Mouse (Mus musculus) limb, embryonic 12.5 days (tissue): ENCODE measurements around the gene Gm10842. TPM values are rescaled to one million over a fixed set of nuclear protein-coding genes. Genes with fewer than 3 reads are reported as not detected.

Source experiments
- ATAC-seq: fragments of 200-750 bp; cut with Nextera tagmentation; 2 replicates; pipeline ENCODE4 v1.8.0; 2017; ENCODE audit warnings: low read depth, moderate TSS enrichment; ENCODE audit not compliant: insufficient number of reproducible peaks, insufficient read depth, low FRiP score, low TSS enrichment
- H3K27ac ChIP-seq: fragments of 300-500 bp; sonication (generic); 2 replicates; pipeline ENCODE4 v1.5.1; 2016; ENCODE audit warnings: mild to moderate bottlenecking, moderate library complexity
- H3K27me3 ChIP-seq: fragments of 300-500 bp; sonication (generic); 2 replicates; pipeline ENCODE4 v1.6.1; 2016; ENCODE audit warnings: mild to moderate bottlenecking, moderate library complexity
- H3K36me3 ChIP-seq: fragments of 300-500 bp; sonication (generic); 2 replicates; pipeline ENCODE4 v1.6.1; 2016; ENCODE audit warnings: mild to moderate bottlenecking, moderate library complexity
- H3K4me1 ChIP-seq: fragments of 300-500 bp; sonication (generic); replicated peaks from 2 replicates; pipeline ENCODE4 v1.6.1; 2016
- H3K4me2 ChIP-seq: fragments of 300-500 bp; sonication (generic); 2 replicates; pipeline ENCODE4 v1.6.1; 2016; ENCODE audit warnings: mild to moderate bottlenecking, moderate library complexity
- H3K4me3 ChIP-seq: fragments of 300-500 bp; sonication (generic); replicated peaks from 2 replicates; pipeline ENCODE4 v1.5.1; 2016; ENCODE audit warnings: mild to moderate bottlenecking
- H3K9ac ChIP-seq: fragments of 300-500 bp; sonication (generic); replicated peaks from 2 replicates; pipeline ENCODE4 v1.6.1; 2016; ENCODE audit warnings: mild to moderate bottlenecking, moderate library complexity
- H3K9me3 ChIP-seq: fragments of 300-500 bp; sonication (generic); 2 replicates; pipeline ENCODE4 v1.6.1; 2016; ENCODE audit warnings: mild to moderate bottlenecking, moderate library complexity
- WGBS: fragments of 180-500 bp; shearing (Covaris S2); methylation state at CpG from one replicate; pipeline ENCODE4 v1.1.7; 2016; 5-methylcytosine and 5-hydroxymethylcytosine counted together
- polyA plus RNA-seq: library from polyadenylated mRNA; unstranded; fragments of >200 nt; fragmentation: Nextera tagmentation; extraction: Ambion mirVana; gene quantifications from 2 replicates; pipeline ENCODE4 v1.2.1, GENCODE M21; 2016

Gm10842 gene
- polyA plus RNA-seq, 1 experiment from 2014 or later = not detected

- Histone ChIP-seq H3K4me2 (peak overlapping the region; percentile 87), H3K27me3 (no peaks in the 10 kb centered on the region), H3K4me1 (peaks cover 22% of the 10 kb centered on the region), H3K36me3 (peaks cover 31% of the 10 kb centered on the region), H3K27ac (peak overlapping the region; percentile 96), H3K9me3 (no peaks in the 10 kb centered on the region), H3K9ac (peak overlapping the region; percentile 95), H3K4me3 (peak overlapping the region; percentile 94)
- WGBS = under 1% methylated on average over 35 of the region's 35 CpGs
- ATAC-seq = peak; percentile 44
These were observed 33.9 kb downstream of the Gm10842 start for GRCm38 (mm10) chr11:105180471-105181091.

DNA sequence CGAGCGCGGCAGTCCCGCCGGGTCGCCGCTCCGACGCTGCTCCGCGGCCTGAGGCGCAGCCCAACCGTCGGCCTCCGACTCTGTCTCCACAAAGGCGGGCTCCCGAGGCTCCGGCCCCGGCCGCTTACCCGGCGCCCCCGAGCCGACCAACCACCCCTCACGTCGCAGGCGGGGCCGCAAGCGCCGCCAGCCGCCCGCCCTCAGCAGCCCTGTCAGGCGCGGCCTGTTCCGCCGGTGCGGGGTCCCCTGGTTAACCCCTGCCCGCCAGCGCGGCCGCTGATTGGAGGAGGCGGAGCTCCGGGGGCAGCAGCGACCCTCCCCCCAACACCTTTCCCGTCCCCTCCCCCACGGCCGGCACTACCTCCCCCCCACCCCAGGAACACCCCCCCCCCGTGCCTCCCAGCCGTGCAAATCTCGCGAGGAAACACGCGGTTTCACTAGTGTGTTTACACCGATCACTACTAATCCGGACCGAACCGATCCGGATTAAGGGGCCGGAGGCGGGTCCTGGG lies 34.5 kb downstream of the Gm10842 start:
- ATAC-seq = peak; percentile 98
- H3K4me1 ChIP-seq = peaks cover 22% of the 10 kb centered on the region

GRCm38 (mm10) chr11:105181689-105182460 lies 35.2 kb downstream of the Gm10842 start:
- H3K27me3 ChIP-seq = no peaks in the 10 kb centered on the region
- peak; percentile 17; the same call in 1 of the 2 replicates for ATAC-seq
- H3K4me2 ChIP-seq = peak overlapping the region; percentile 65
- H3K4me1 ChIP-seq = peaks cover 22% of the 10 kb centered on the region
- peak overlapping the region; percentile 99 for H3K9ac ChIP-seq
- 1% methylated on average over 83 of the region's 89 CpGs for WGBS
- H3K4me3 ChIP-seq = peak overlapping the region; percentile 94
- peak overlapping the region; percentile 96 for H3K27ac ChIP-seq
- no peaks in the 10 kb centered on the region for H3K9me3 ChIP-seq
- peaks cover 43% of the 10 kb centered on the region for H3K36me3 ChIP-seq

More for the DNA sequence above, 34.5 kb downstream of the Gm10842 start:
- H3K27ac ChIP-seq = peak overlapping the region; percentile 96
- peaks cover 37% of the 10 kb centered on the region for H3K36me3 ChIP-seq
- H3K27me3 ChIP-seq = no peaks in the 10 kb centered on the region
- H3K9ac ChIP-seq = peak overlapping the region; percentile 99
- peak overlapping the region; percentile 94 for H3K4me3 ChIP-seq
- peak overlapping the region; percentile 87 for H3K4me2 ChIP-seq
- under 1% methylated on average over 53 of the region's 60 CpGs for WGBS
- no peaks in the 10 kb centered on the region for H3K9me3 ChIP-seq

DNA sequence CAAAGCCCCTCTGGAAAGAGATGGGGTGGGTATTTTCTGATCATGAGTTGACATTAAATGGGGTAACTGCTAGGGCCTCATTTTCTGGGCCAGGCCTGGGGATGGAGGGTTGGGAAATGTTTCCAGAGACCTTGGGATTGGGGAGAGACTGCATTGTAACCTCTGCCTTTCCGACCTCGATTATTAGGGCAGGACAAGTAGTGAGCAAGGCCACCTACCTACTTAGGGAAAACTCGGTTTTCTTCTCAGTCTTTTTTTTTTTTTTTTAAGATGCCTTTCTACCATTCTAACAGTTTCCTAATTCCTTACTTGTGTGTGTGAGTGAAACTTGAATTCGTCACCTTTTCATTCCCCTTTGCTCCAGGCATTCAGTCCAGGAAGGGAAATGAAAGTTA lies 35.8 kb downstream of the Gm10842 start:
- Histone ChIP-seq H3K4me1 (peaks cover 22% of the 10 kb centered on the region), H3K9me3 (no peaks in the 10 kb centered on the region), H3K4me2 (peak overlapping the region; percentile 65), H3K27ac (peak overlapping the region; percentile 96), H3K36me3 (peaks cover 39% of the 10 kb centered on the region), H3K27me3 (no peaks in the 10 kb centered on the region), H3K9ac (peak overlapping the region; percentile 99), H3K4me3 (peak overlapping the region; percentile 94)
- WGBS = 8% methylated on average over 4 of the region's 4 CpGs
- no peak for ATAC-seq

- Histone ChIP-seq H3K9ac (no peak overlapping the region), H3K27me3 (no peaks in the 10 kb centered on the region), H3K4me1 (peaks cover 16% of the 10 kb centered on the region), H3K36me3 (peaks cover 37% of the 10 kb centered on the region), H3K9me3 (no peaks in the 10 kb centered on the region), H3K4me3 (no peak overlapping the region), H3K27ac (no peak overlapping the region), H3K4me2 (no peak overlapping the region)
- no peak for ATAC-seq
- 87% methylated on average over 3 of the region's 3 CpGs for WGBS
These were observed 38.0 kb downstream of the Gm10842 start for GRCm38 (mm10) chr11:105184678-105185077.

DNA sequence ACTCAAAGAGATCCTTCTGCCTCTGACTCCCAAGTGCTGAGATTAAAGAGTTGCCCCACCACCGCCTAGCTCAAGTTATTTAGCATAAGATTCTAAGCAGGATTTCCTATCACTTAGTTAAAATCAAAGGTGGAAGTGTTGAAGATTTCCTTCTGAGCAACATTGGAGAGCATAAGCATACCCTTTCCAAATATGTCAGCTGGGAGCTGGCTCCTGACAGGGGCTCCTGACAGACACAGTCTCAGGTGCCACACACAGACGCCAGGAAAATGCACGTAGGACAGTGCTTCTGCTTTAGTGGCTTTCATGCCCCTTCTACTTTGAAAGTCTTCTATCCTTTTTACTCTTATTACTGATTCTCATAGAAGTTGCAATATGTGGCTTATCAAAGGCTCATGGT lies 45.5 kb downstream of the Gm10842 start:
- no peaks in the 10 kb centered on the region for H3K9me3 ChIP-seq
- no peak overlapping the region for H3K27ac ChIP-seq
- no peak for ATAC-seq
- no peaks in the 10 kb centered on the region for H3K4me1 ChIP-seq
- H3K4me3 ChIP-seq = no peak overlapping the region
- 94% methylated on average over 3 of the region's 3 CpGs for WGBS
- H3K9ac ChIP-seq = no peak overlapping the region
- H3K27me3 ChIP-seq = no peaks in the 10 kb centered on the region
- peaks cover 37% of the 10 kb centered on the region for H3K36me3 ChIP-seq
- H3K4me2 ChIP-seq = no peak overlapping the region

Other genes with a start within 250 kb of the Gm10842 start
- not detected in 2 replicates for gene Efcab3, start 83.3 kb upstream of the Gm10842 start, polyA plus RNA-seq
- gene Mettl2, start 20.5 kb upstream of the Gm10842 start, polyA plus RNA-seq = 49.6 and 55.2 TPM in 2 replicates
- gene Tlk2, start 31.9 kb downstream of the Gm10842 start, polyA plus RNA-seq = 29.6 and 31.9 TPM in 2 replicates
- gene Mrc2, start 145.8 kb downstream of the Gm10842 start, polyA plus RNA-seq = 35.0 and 37.3 TPM in 2 replicates